Mouse (Mus musculus) MEL (cell line): ENCODE measurements around the gene Dgkg. TPM values are rescaled to one million over a fixed set of nuclear protein-coding genes. Genes with fewer than 3 reads are reported as not detected.

Experiments
- DNase-seq: peaks from one replicate; pipeline ENCODE4 v3.0.0; 2011; ENCODE audit warnings: low read depth, low spot score
- H3K27ac ChIP-seq: 2 replicates; pipeline ENCODE4 v1.5.1; 2012; ENCODE audit warnings: low read depth, mild to moderate bottlenecking, control low read depth, low read length, moderate library complexity; ENCODE audit not compliant: control insufficient read depth
- H3K27me3 ChIP-seq, 2 experiments: fragments of 150-350 bp in 1 of 2; sonication (generic) in 1 of 2; 2 replicates each; pipeline ENCODE4 v1.6.1; 2012; ENCODE audit warnings: low read length in 2 of 2, mild to moderate bottlenecking in 2 of 2, improper control_type of control experiment in 1 of 2, moderate library complexity in 1 of 2; ENCODE audit not compliant: insufficient read depth in 2 of 2, control insufficient read depth in 1 of 2
- H3K36me3 ChIP-seq, 2 experiments: 2 replicates each; pipeline ENCODE4 v1.6.1; 2012 to 2014; ENCODE audit warnings: low read length in 2 of 2, improper control_type of control experiment in 1 of 2, inconsistent platforms in 1 of 2, mild to moderate bottlenecking in 1 of 2; ENCODE audit not compliant: insufficient read depth in 2 of 2, control insufficient read depth in 1 of 2
- H3K4me1 ChIP-seq, 2 experiments: fragments of 150-350 bp in 1 of 2; sonication (generic) in 1 of 2; 2 replicates each; pipeline ENCODE4 v1.6.1; 2012; ENCODE audit warnings: low read length in 2 of 2, improper control_type of control experiment in 1 of 2, mild to moderate bottlenecking in 1 of 2; ENCODE audit not compliant: insufficient read depth in 2 of 2, control insufficient read depth in 1 of 2
- H3K4me3 ChIP-seq, 2 experiments: fragments of 150-350 bp in 1 of 2; sonication (generic) in 1 of 2; 2 replicates each; pipeline ENCODE4 v1.5.1; 2012; ENCODE audit warnings: low read depth in 2 of 2, low read length in 2 of 2, mild to moderate bottlenecking in 2 of 2, moderate library complexity in 2 of 2, control low read depth in 1 of 2, improper control_type of control experiment in 1 of 2; ENCODE audit not compliant: control insufficient read depth in 1 of 2, insufficient read depth in 1 of 2
- H3K79me2 ChIP-seq: 2 replicates; pipeline ENCODE4 v1.6.1; 2012; ENCODE audit warnings: mild to moderate bottlenecking, low read length, moderate library complexity; ENCODE audit not compliant: control insufficient read depth, poor library complexity, insufficient read depth
- H3K9ac ChIP-seq: 2 replicates; pipeline ENCODE4 v1.6.1; 2012; ENCODE audit warnings: low read depth, mild to moderate bottlenecking, control low read depth, low read length, moderate library complexity; ENCODE audit not compliant: control insufficient read depth, poor library complexity, severe bottlenecking
- H3K9me3 ChIP-seq: fragments of 150-350 bp; sonication (generic); replicated peaks from 2 replicates; pipeline ENCODE4 v1.6.1; 2012; ENCODE audit warnings: mild to moderate bottlenecking, low read length, improper control_type of control experiment, moderate library complexity; ENCODE audit not compliant: insufficient read depth
- CHD2 ChIP-seq: IDR thresholded peaks from 2 replicates; pipeline ENCODE4 v1.6.1; 2011; ENCODE audit warnings: low read length, improper control_type of control experiment
- CTCF ChIP-seq, 3 experiments: IDR thresholded peaks in 2 of 3; conservative IDR thresholded peaks in 1 of 3; 2 replicates each; pipeline ENCODE4 v1.5.1; 2011 to 2012; ENCODE audit warnings: low read length in 3 of 3, low read depth in 2 of 3, mild to moderate bottlenecking in 2 of 3, improper control_type of control experiment in 1 of 3, inconsistent platforms in 1 of 3, mixed read lengths in 1 of 3, moderate library complexity in 1 of 3; ENCODE audit not compliant: control insufficient read depth in 1 of 3, insufficient read depth in 1 of 3, poor library complexity in 1 of 3, severe bottlenecking in 1 of 3
- ELF1 ChIP-seq: IDR thresholded peaks from 2 replicates; pipeline ENCODE4 v1.6.1; 2014; ENCODE audit warnings: low read depth, mild to moderate bottlenecking, inconsistent platforms, low read length, improper control_type of control experiment, moderate library complexity
- GABPA ChIP-seq: IDR thresholded peaks from 2 replicates; pipeline ENCODE4 v1.6.1; 2012; ENCODE audit warnings: low read depth, mild to moderate bottlenecking, inconsistent platforms, low read length, improper control_type of control experiment, moderate library complexity
- HCFC1 ChIP-seq: IDR thresholded peaks from 2 replicates; pipeline ENCODE4 v1.6.1; 2012; ENCODE audit warnings: low read depth, mild to moderate bottlenecking, inconsistent platforms, low read length, improper control_type of control experiment, moderate library complexity
- MAFK ChIP-seq: IDR thresholded peaks from 2 replicates; pipeline ENCODE4 v1.6.1; 2011; ENCODE audit warnings: low read depth, mild to moderate bottlenecking, low read length, improper control_type of control experiment, borderline replicate concordance
- MYC ChIP-seq: IDR thresholded peaks from 2 replicates; pipeline ENCODE4 v1.6.1; 2011; ENCODE audit warnings: low read depth, mild to moderate bottlenecking, low read length, improper control_type of control experiment, moderate library complexity
- TBP ChIP-seq: IDR thresholded peaks from 2 replicates; pipeline ENCODE4 v1.8.0; 2011; ENCODE audit warnings: low read depth, low read length, improper control_type of control experiment
- UBTF ChIP-seq: IDR thresholded peaks from 2 replicates; pipeline ENCODE4 v1.6.1; 2012; ENCODE audit warnings: low read depth, mild to moderate bottlenecking, inconsistent platforms, low read length, improper control_type of control experiment, moderate library complexity, borderline replicate concordance; ENCODE audit not compliant: insufficient read depth
- polyA plus RNA-seq, 2 experiments: library from polyadenylated mRNA; stranded (reverse) in 1 of 2; unstranded in 1 of 2; fragments of >175 nt in 1 of 2; fragments of >200 nt in 1 of 2; gene quantifications; 2 replicates each; pipeline versions ENCODE4 v1.2.1 to v1.2.4; 2012; ENCODE audit warnings: low replicate concordance in 2 of 2, low read depth in 1 of 2; ENCODE audit not compliant: insufficient read length in 2 of 2, insufficient read depth in 1 of 2, missing spikeins in 1 of 2
- total RNA-seq: library from RNA; depleted of rRNA; stranded (reverse); fragments of 300-350 nt; gene quantifications from 2 replicates; pipeline ENCODE4 v1.2.3, GENCODE M21; 2012

Dgkg gene
- total and polyA plus RNA-seq, 3 experiments = not detected

GRCm38 (mm10) chr16:22444786-22445185 lies 212.2 kb downstream of the Dgkg start:
- Histone ChIP-seq H3K36me3 (no peaks in the 10 kb centered on the region), H3K4me1 (no peaks in the 10 kb centered on the region), H3K27ac (no peak overlapping the region), H3K4me3 (no peak overlapping the region), H3K9me3 (no peaks in the 10 kb centered on the region), H3K79me2 (no peaks in the 10 kb centered on the region; the same call in 1 of the 2 replicates), H3K9ac (no peak overlapping the region), H3K27me3 (no peaks in the 10 kb centered on the region)
- TF ChIP-seq HCFC1 (no peak), GABPA (no peak), MAFK (no peak), UBTF (no peak), CTCF (IDR thresholded peaks at IDR 0.05 in 2 of 3, conservative IDR thresholded peaks at IDR 0.05 in 1 of 3; ENCODE audit: control insufficient read depth in 1 of 3, insufficient read depth in 1 of 3, low read depth in 2 of 3, low read length in 3 of 3, poor library complexity in 1 of 3, severe bottlenecking in 1 of 3) (no peak)
- DNase-seq = no peak

- H3K27me3 ChIP-seq = no peaks in the 10 kb centered on the region
- no peaks in the 10 kb centered on the region for H3K9me3 ChIP-seq
- no peak overlapping the region for H3K4me3 ChIP-seq
- no peaks in the 10 kb centered on the region; a peak in 1 of 4 replicates for H3K4me1 ChIP-seq
- no peak overlapping the region for H3K9ac ChIP-seq
- TF ChIP-seq TBP (no peak), CHD2 (no peak)
- TF ChIP-seq, all 39 proteins: peak for 0
- H3K79me2 ChIP-seq = peaks cover 7% of the 10 kb centered on the region
- no peak overlapping the region for H3K27ac ChIP-seq
- DNase-seq = no peak
- H3K36me3 ChIP-seq = peaks cover 0 to 4% of the 10 kb centered on the region in 2 experiments; a peak in 2 of 4 replicates
Observed at GRCm38 (mm10) chr16:22442202-22442601, 214.8 kb downstream of the Dgkg start.

GRCm38 (mm10) chr16:22441317-22441716 lies 215.7 kb downstream of the Dgkg start:
- Histone ChIP-seq H3K36me3 (peaks cover 0 to 8% of the 10 kb centered on the region in 2 experiments; a peak in 2 of 4 replicates), H3K4me1 (peaks cover 0 to 2% of the 10 kb centered on the region in 2 experiments; a peak in 2 of 4 replicates), H3K4me3 (no peak overlapping the region), H3K27me3 (no peaks in the 10 kb centered on the region), H3K9me3 (no peaks in the 10 kb centered on the region), H3K9ac (no peak overlapping the region), H3K27ac (no peak overlapping the region), H3K79me2 (peaks cover 7% of the 10 kb centered on the region)
- TF ChIP-seq ELF1 (no peak), MYC (no peak)
- no peak for DNase-seq
